In genomic region chr4:41636882-41637635, GRCm38 (mm10) we compare ENCODE assay signal across 11 mouse cellular contexts. TPM values are rescaled to one million over a fixed set of nuclear protein-coding genes. Genes with fewer than 3 reads are reported as not detected.
DNase-seq lines count a peak whose midpoint lies in the region; ATAC-seq and TF ChIP-seq lines count a peak whose summit lies in the region.
"Had no signal": no experiment of that assay in that cellular context is flagged by ENCODE, and none has a peak within 500 bp of the region (broad histone marks: within the 10 kb centered on the region; RNA-seq: fewer than 3 reads in every experiment).

No protein-coding gene starts in this region.

- H3K27me3 ChIP-seq in kidney, adult 2 months (replicated peaks; ENCODE audit: control insufficient read depth, insufficient read depth, low read length) = no peaks in the 10 kb centered on the region
- no peaks in the 10 kb centered on the region for H3K27me3 ChIP-seq in intestine, embryonic 16.5 days (replicated peaks; ENCODE audit: control insufficient read depth, insufficient read depth, low read length)
- H3K27me3 ChIP-seq in forebrain, embryonic 14.5 days (replicated peaks; ENCODE audit: control insufficient read depth, insufficient read depth, low read length) = no peaks in the 10 kb centered on the region

- TF ChIP-seq CTCF in kidney, adult 2 months (conservative IDR thresholded peaks at IDR 0.05; ENCODE audit: insufficient read depth, insufficient read length, low read depth, low read length) = no peak

- no peak for DNase-seq in kidney, adult 2 months
- no peak for DNase-seq in kidney, postnatal 36 days
- DNase-seq in brain, adult 2 months (ENCODE audit: low read depth, low spot score) = peak; percentile 89
- peak; percentile 92 for DNase-seq in cerebellum, adult 9-11 months
- no peak for DNase-seq in right cerebral cortex, postnatal 14 days
- no peak for DNase-seq in forebrain, embryonic 14.5 days (ENCODE audit: low spot score)
- DNase-seq: right cerebral cortex, adult 18-20 months had no signal

- WGBS in kidney, adult 2 months = 73% methylated on average over 10 of the region's 10 CpGs
- WGBS in intestine, embryonic 16.5 days = 69% methylated on average over 10 of the region's 10 CpGs
- WGBS in forebrain, embryonic 14.5 days = 88% methylated on average over 10 of the region's 10 CpGs

- no peak for ATAC-seq in intestine, embryonic 16.5 days
- ATAC-seq in erythroblast, adult 5-6 weeks (replicated peaks; ENCODE audit: low FRiP score, poor library complexity, severe bottlenecking) = no peak
- ATAC-seq in forebrain, embryonic 14.5 days = no peak

- no peak overlapping the region for H3K9ac ChIP-seq in intestine, embryonic 16.5 days (ENCODE audit: low read depth, low read length)
- H3K9ac ChIP-seq in forebrain, embryonic 14.5 days (ENCODE audit: low read length) = no peak overlapping the region; the same call in 1 of the 2 replicates

- peak overlapping the region; percentile 51 for H3K27ac ChIP-seq in kidney, adult 2 months (ENCODE audit: insufficient read depth, low read depth, low read length)
- 0 out of 2 replicates have a peak overlapping the region, but pooled peaks have one; percentile 15 for H3K27ac ChIP-seq in intestine, embryonic 16.5 days (ENCODE audit: low read length)
- no peak overlapping the region for H3K27ac ChIP-seq in forebrain, embryonic 14.5 days (ENCODE audit: low read depth, low read length)

- no peaks in the 10 kb centered on the region for H3K9me3 ChIP-seq in intestine, embryonic 16.5 days (ENCODE audit: control insufficient read depth, low read length)
- H3K9me3 ChIP-seq in forebrain, embryonic 14.5 days (replicated peaks; ENCODE audit: control insufficient read depth, low read length) = no peaks in the 10 kb centered on the region

- H3K36me3 ChIP-seq in kidney, adult 2 months (ENCODE audit: control insufficient read depth, insufficient read depth, low read length) = no peaks in the 10 kb centered on the region
- H3K36me3 ChIP-seq in intestine, embryonic 16.5 days (ENCODE audit: control insufficient read depth, insufficient read depth, low read length) = no peaks in the 10 kb centered on the region
- H3K36me3 ChIP-seq in forebrain, embryonic 14.5 days (ENCODE audit: control insufficient read depth, insufficient read depth, low read length) = peaks cover 3% of the 10 kb centered on the region; the same call in 1 of the 2 replicates

- H3K4me1 ChIP-seq in kidney, adult 2 months (ENCODE audit: control insufficient read depth, insufficient read depth, low read length) = peaks cover 3% of the 10 kb centered on the region; the same call in 1 of the 2 replicates
- peaks cover 15% of the 10 kb centered on the region for H3K4me1 ChIP-seq in intestine, embryonic 16.5 days (ENCODE audit: control insufficient read depth, insufficient read depth, low read length)
- H3K4me1 ChIP-seq in forebrain, embryonic 14.5 days (ENCODE audit: control insufficient read depth, insufficient read depth, low read length) = peaks cover 14% of the 10 kb centered on the region

- H3K4me3 ChIP-seq in kidney, adult 2 months (ENCODE audit: insufficient read depth, low read depth, low read length) = no peak overlapping the region
- no peak overlapping the region for H3K4me3 ChIP-seq in intestine, embryonic 16.5 days (ENCODE audit: low read length)
- no peak overlapping the region for H3K4me3 ChIP-seq in forebrain, embryonic 14.5 days (ENCODE audit: low read depth, low read length)
- H3K4me3 ChIP-seq: megakaryocyte, embryonic 14.5 days had no signal

- TF ChIP-seq POLR2A in kidney, adult 2 months (IDR thresholded peaks at IDR 0.05; ENCODE audit: low read depth, low read length) = no peak

- no peak overlapping the region for H3K4me2 ChIP-seq in intestine, embryonic 16.5 days (ENCODE audit: low read depth, low read length)
- no peak overlapping the region for H3K4me2 ChIP-seq in forebrain, embryonic 14.5 days (ENCODE audit: low read length)
- H3K4me2 ChIP-seq: liver, embryonic 11.5 days had no signal

RNA-seq across cellular contexts. Expression of gene Enho, which starts 3.1 kb away (rescaled TPM):
- 9.3 and 9.9 TPM in 2 replicates for polyA plus RNA-seq in kidney, adult 2 months (2012; rRNA removed)
- 7.6 and 8.7 TPM in 2 replicates for polyA plus RNA-seq in intestine, embryonic 16.5 days (2015; fragmentation: Nextera tagmentation; extraction: Ambion mirVana)
- not detected in 2 replicates for total RNA-seq in erythroblast, adult 5-6 weeks (2015; ENCODE audit: low replicate concordance)
- not detected in 2 replicates for total RNA-seq in erythroblast, adult 5-6 weeks (2017; ENCODE audit: low replicate concordance)
- polyA plus RNA-seq in forebrain, embryonic 14.5 days (2014; fragmentation: Nextera tagmentation; extraction: Ambion mirVana) = 64.7 and 73.9 TPM in 2 replicates

RNA-seq across cellular contexts. Expression of gene Cntfr, which starts 59.8 kb away (rescaled TPM):
- 15.4 and 15.9 TPM in 2 replicates for polyA plus RNA-seq in kidney, adult 2 months (2012; rRNA removed)
- 5.5 and 5.6 TPM in 2 replicates for polyA plus RNA-seq in intestine, embryonic 16.5 days (2015; fragmentation: Nextera tagmentation; extraction: Ambion mirVana)
- total RNA-seq in erythroblast, adult 5-6 weeks (2015; ENCODE audit: low replicate concordance) = not detected in 2 replicates
- not detected in 2 replicates for total RNA-seq in erythroblast, adult 5-6 weeks (2017; ENCODE audit: low replicate concordance)
- polyA plus RNA-seq in forebrain, embryonic 14.5 days (2014; fragmentation: Nextera tagmentation; extraction: Ambion mirVana) = 12.6 and 12.7 TPM in 2 replicates

Comparison
In these comparisons a context has a peak if more than half of its experiments do, and no peak if none do; other contexts are left out.
1. DNase-seq: peak in brain, adult 2 months (single experiment) and cerebellum, adult 9-11 months (single experiment); none in kidney, adult 2 months (single experiment), kidney, postnatal 36 days (0 of 2), right cerebral cortex, postnatal 14 days (single experiment) and forebrain, embryonic 14.5 days (single experiment).